Mouse (Mus musculus) neural tube, embryonic 12.5 days (tissue): ENCODE measurements around the gene Cngb1. TPM values are rescaled to one million over a fixed set of nuclear protein-coding genes. Genes with fewer than 3 reads are reported as not detected.

Experiments
- ATAC-seq: fragments of 200-750 bp; cut with Nextera tagmentation; 2 replicates; pipeline ENCODE4 v1.8.0; 2017; ENCODE audit warnings: low read depth, mild to moderate bottlenecking, moderate TSS enrichment, moderate library complexity; ENCODE audit not compliant: low FRiP score
- H3K27ac ChIP-seq: fragments of 300-500 bp; sonication (generic); 2 replicates; pipeline ENCODE4 v1.5.1; 2016
- H3K27me3 ChIP-seq: fragments of 300-500 bp; sonication (generic); replicated peaks from 2 replicates; pipeline ENCODE4 v1.6.1; 2016; ENCODE audit warnings: mild to moderate bottlenecking
- H3K36me3 ChIP-seq: fragments of 300-500 bp; sonication (generic); 2 replicates; pipeline ENCODE4 v1.6.1; 2016; ENCODE audit warnings: mild to moderate bottlenecking
- H3K4me1 ChIP-seq: fragments of 300-500 bp; sonication (generic); 2 replicates; pipeline ENCODE4 v1.6.1; 2016
- H3K4me2 ChIP-seq: fragments of 300-500 bp; sonication (generic); replicated peaks from 2 replicates; pipeline ENCODE4 v1.6.1; 2016; ENCODE audit warnings: mild to moderate bottlenecking
- H3K4me3 ChIP-seq: fragments of 300-500 bp; sonication (generic); 2 replicates; pipeline ENCODE4 v1.5.1; 2016
- H3K9ac ChIP-seq: fragments of 300-500 bp; sonication (generic); 2 replicates; pipeline ENCODE4 v1.6.1; 2016; ENCODE audit warnings: mild to moderate bottlenecking
- H3K9me3 ChIP-seq: fragments of 300-500 bp; sonication (generic); 2 replicates; pipeline ENCODE4 v1.6.1; 2016; ENCODE audit warnings: mild to moderate bottlenecking
- WGBS: fragments of 180-500 bp; shearing (Covaris S2); methylation state at CpG from one replicate; pipeline ENCODE4 v1.1.7; 2016; 5-methylcytosine and 5-hydroxymethylcytosine counted together
- polyA plus RNA-seq: library from polyadenylated mRNA; unstranded; fragments of >200 nt; fragmentation: Nextera tagmentation; extraction: Ambion mirVana; gene quantifications from 2 replicates; pipeline ENCODE4 v1.2.1, GENCODE M21; 2016

Gene Cngb1
- polyA plus RNA-seq, 1 experiment from 2014 or later = 0.85 TPM

GRCm38 (mm10) chr8:95335706-95336105 is 29.3 kb upstream of the Cngb1 start:
- no peak for ATAC-seq
- WGBS = 91% methylated on average over 1 of the region's 1 CpGs
- H3K9me3 ChIP-seq = no peaks in the 10 kb centered on the region
- no peak overlapping the region for H3K9ac ChIP-seq
- H3K4me2 ChIP-seq = no peak overlapping the region
- H3K4me1 ChIP-seq = peaks cover 2% of the 10 kb centered on the region
- no peaks in the 10 kb centered on the region for H3K27me3 ChIP-seq
- H3K4me3 ChIP-seq = no peak overlapping the region
- peaks cover 20% of the 10 kb centered on the region; the same call in 1 of the 2 replicates for H3K36me3 ChIP-seq
- H3K27ac ChIP-seq = no peak overlapping the region

- H3K4me3 ChIP-seq = peak overlapping the region; percentile 85
- H3K27ac ChIP-seq = peak overlapping the region; percentile 97
- ATAC-seq = peak; percentile 22; the same call in 1 of the 2 replicates
- 27% methylated on average over 21 of the region's 21 CpGs for WGBS
- peak overlapping the region; percentile 89 for H3K4me2 ChIP-seq
- peaks cover 29% of the 10 kb centered on the region for H3K4me1 ChIP-seq
- peak overlapping the region; percentile 93 for H3K9ac ChIP-seq
- H3K27me3 ChIP-seq = no peaks in the 10 kb centered on the region
- H3K9me3 ChIP-seq = no peaks in the 10 kb centered on the region
- H3K36me3 ChIP-seq = peaks cover 20% of the 10 kb centered on the region
These were observed 26.2 kb upstream of the Cngb1 start for GRCm38 (mm10) chr8:95332437-95333199.

- peak within 1 kb of the TSS; percentile 93 for H3K9ac ChIP-seq
- H3K4me2 ChIP-seq = peak within 1 kb of the TSS; percentile 89
- H3K4me3 ChIP-seq = peak within 1 kb of the TSS; percentile 85
- peaks cover 33% of the 10 kb centered on the region for H3K4me1 ChIP-seq
- no peaks in the 10 kb centered on the region for H3K9me3 ChIP-seq
- peak within 1 kb of the TSS; percentile 97 for H3K27ac ChIP-seq
- peak; percentile 92 for ATAC-seq
- H3K36me3 ChIP-seq = peaks cover 27% of the 10 kb centered on the region
- WGBS = 1% methylated on average over 73 of the region's 80 CpGs
- H3K27me3 ChIP-seq = no peaks in the 10 kb centered on the region
These were observed 25.5 kb upstream of the Cngb1 start, which contains the start of the genes Zfp319 and Usb1 for GRCm38 (mm10) chr8:95331720-95332436. Zfp319 (minus strand) TSS chr8:95331950. Usb1 (plus strand) TSS chr8:95332284.

GRCm38 (mm10) chr8:95331156-95331719 is 24.9 kb upstream of the Cngb1 start:
- Histone ChIP-seq H3K36me3 (peaks cover 34% of the 10 kb centered on the region), H3K4me3 (peak overlapping the region; percentile 85), H3K4me1 (peaks cover 39% of the 10 kb centered on the region), H3K27ac (peak overlapping the region; percentile 97), H3K9ac (peak overlapping the region; percentile 93), H3K4me2 (peak overlapping the region; percentile 89), H3K9me3 (no peaks in the 10 kb centered on the region), H3K27me3 (no peaks in the 10 kb centered on the region)
- ATAC-seq = peak; percentile 57
- under 1% methylated on average over 38 of the region's 38 CpGs for WGBS

GRCm38 (mm10) chr8:95330367-95330766 is 24.0 kb upstream of the Cngb1 start:
- peaks cover 40% of the 10 kb centered on the region for H3K4me1 ChIP-seq

GRCm38 (mm10) chr8:95327866-95328465 is 21.6 kb upstream of the Cngb1 start:
- ATAC-seq = no peak
- no peak overlapping the region for H3K4me2 ChIP-seq
- H3K4me1 ChIP-seq = peaks cover 40% of the 10 kb centered on the region
- no peak overlapping the region for H3K9ac ChIP-seq
- H3K36me3 ChIP-seq = peaks cover 54% of the 10 kb centered on the region
- no peak overlapping the region for H3K27ac ChIP-seq
- 87% methylated on average over 46 of the region's 46 CpGs for WGBS
- H3K27me3 ChIP-seq = no peaks in the 10 kb centered on the region
- H3K9me3 ChIP-seq = no peaks in the 10 kb centered on the region
- no peak overlapping the region for H3K4me3 ChIP-seq

More at GRCm38 (mm10) chr8:95330367-95330766, 24.0 kb upstream of the Cngb1 start:
- ATAC-seq = no peak
- Histone ChIP-seq H3K9me3 (no peaks in the 10 kb centered on the region), H3K4me2 (peak overlapping the region; percentile 89), H3K27me3 (no peaks in the 10 kb centered on the region), H3K36me3 (peaks cover 42% of the 10 kb centered on the region), H3K4me3 (peak overlapping the region; percentile 85), H3K27ac (no peak overlapping the region), H3K9ac (peak overlapping the region; percentile 93)
- 87% methylated on average over 1 of the region's 1 CpGs for WGBS

GRCm38 (mm10) chr8:95326822-95327221 is 20.4 kb upstream of the Cngb1 start:
- Histone ChIP-seq H3K9me3 (no peaks in the 10 kb centered on the region), H3K9ac (no peak overlapping the region), H3K4me1 (peaks cover 40% of the 10 kb centered on the region), H3K4me3 (no peak overlapping the region), H3K27me3 (no peaks in the 10 kb centered on the region), H3K27ac (no peak overlapping the region), H3K4me2 (no peak overlapping the region), H3K36me3 (peaks cover 54% of the 10 kb centered on the region)
- 83% methylated on average over 5 of the region's 5 CpGs for WGBS
- ATAC-seq = no peak

GRCm38 (mm10) chr8:95324646-95325045 is 18.3 kb upstream of the Cngb1 start:
- H3K9me3 ChIP-seq = no peaks in the 10 kb centered on the region
- no peak overlapping the region for H3K27ac ChIP-seq
- ATAC-seq = no peak
- H3K9ac ChIP-seq = no peak overlapping the region
- H3K36me3 ChIP-seq = peaks cover 54% of the 10 kb centered on the region
- H3K4me2 ChIP-seq = no peak overlapping the region
- H3K4me1 ChIP-seq = peaks cover 37% of the 10 kb centered on the region
- WGBS = 59% methylated on average over 5 of the region's 5 CpGs
- peaks cover 5% of the 10 kb centered on the region; the same call in 1 of the 2 replicates for H3K27me3 ChIP-seq
- H3K4me3 ChIP-seq = no peak overlapping the region

- WGBS = 84% methylated on average over 3 of the region's 3 CpGs
- H3K4me3 ChIP-seq = no peak overlapping the region
- no peaks in the 10 kb centered on the region for H3K9me3 ChIP-seq
- peaks cover 8% of the 10 kb centered on the region; the same call in 1 of the 2 replicates for H3K27me3 ChIP-seq
- H3K9ac ChIP-seq = no peak overlapping the region
- H3K4me2 ChIP-seq = no peak overlapping the region
- H3K36me3 ChIP-seq = peaks cover 40% of the 10 kb centered on the region
- peaks cover 26% of the 10 kb centered on the region; the same call in 1 of the 2 replicates for H3K4me1 ChIP-seq
- no peak for ATAC-seq
- H3K27ac ChIP-seq = no peak overlapping the region
These were observed 16.8 kb upstream of the Cngb1 start for GRCm38 (mm10) chr8:95323201-95323600.

GRCm38 (mm10) chr8:95320224-95321139 is 14.1 kb upstream of the Cngb1 start:
- H3K4me2 ChIP-seq = peak overlapping the region; percentile 72
- H3K4me1 ChIP-seq = peaks cover 10% of the 10 kb centered on the region; the same call in 1 of the 2 replicates
- peak; percentile 66 for ATAC-seq
- H3K9me3 ChIP-seq = no peaks in the 10 kb centered on the region
- peak overlapping the region; percentile 51 for H3K9ac ChIP-seq
- peaks cover 8% of the 10 kb centered on the region; the same call in 1 of the 2 replicates for H3K27me3 ChIP-seq
- H3K4me3 ChIP-seq = peak overlapping the region; percentile 36
- WGBS = 2% methylated on average over 41 of the region's 41 CpGs
- H3K27ac ChIP-seq = no peak overlapping the region
- H3K36me3 ChIP-seq = peaks cover 13% of the 10 kb centered on the region

GRCm38 (mm10) chr8:95315350-95315749 is 9.0 kb upstream of the Cngb1 start:
- Histone ChIP-seq H3K4me3 (no peak overlapping the region), H3K36me3 (no peaks in the 10 kb centered on the region), H3K27me3 (peaks cover 4% of the 10 kb centered on the region; the same call in 1 of the 2 replicates), H3K4me1 (peaks cover 15% of the 10 kb centered on the region), H3K4me2 (no peak overlapping the region), H3K9me3 (no peaks in the 10 kb centered on the region), H3K9ac (no peak overlapping the region), H3K27ac (no peak overlapping the region)
- no peak for ATAC-seq
- WGBS = 97% methylated on average over 1 of the region's 1 CpGs
